Mouse (Mus musculus) intestine, postnatal 0 days (tissue): ENCODE measurements around the gene Cstf2. TPM values are rescaled to one million over a fixed set of nuclear protein-coding genes. Genes with fewer than 3 reads are reported as not detected.

Experiments used
- ATAC-seq: fragments of 200-750 bp; cut with Nextera tagmentation; 2 replicates; pipeline ENCODE4 v1.8.0; 2017; ENCODE audit warnings: mild to moderate bottlenecking, moderate TSS enrichment, moderate library complexity
- H3K27ac ChIP-seq: fragments of 300-500 bp; sonication (generic); 2 replicates; pipeline ENCODE4 v1.5.1; 2014; ENCODE audit warnings: mild to moderate bottlenecking, low read depth, low read length, moderate library complexity
- H3K27me3 ChIP-seq: fragments of 300-500 bp; sonication (generic); replicated peaks from 2 replicates; pipeline ENCODE4 v1.6.1; 2014; ENCODE audit warnings: low read length, mixed read lengths; ENCODE audit not compliant: control insufficient read depth, insufficient read depth
- H3K36me3 ChIP-seq: fragments of 300-500 bp; sonication (generic); 2 replicates; pipeline ENCODE4 v1.6.1; 2014; ENCODE audit warnings: mild to moderate bottlenecking, moderate library complexity; ENCODE audit not compliant: control insufficient read depth, insufficient read depth
- H3K4me1 ChIP-seq: fragments of 300-500 bp; sonication (generic); replicated peaks from 2 replicates; pipeline ENCODE4 v1.6.1; 2014; ENCODE audit warnings: antibody characterized with exemption, low read length, mixed read lengths; ENCODE audit not compliant: control insufficient read depth, insufficient read depth
- H3K4me2 ChIP-seq: fragments of 300-500 bp; sonication (generic); replicated peaks from 2 replicates; pipeline ENCODE4 v1.6.1; 2014; ENCODE audit warnings: low read depth, mild to moderate bottlenecking, moderate library complexity
- H3K4me3 ChIP-seq: fragments of 300-500 bp; sonication (generic); 2 replicates; pipeline ENCODE4 v1.5.1; 2014; ENCODE audit warnings: low read depth, low read length
- H3K9ac ChIP-seq: fragments of 300-500 bp; sonication (generic); 2 replicates; pipeline ENCODE4 v1.6.1; 2014; ENCODE audit warnings: mild to moderate bottlenecking, low read depth, low read length
- H3K9me3 ChIP-seq: fragments of 300-500 bp; sonication (generic); 2 replicates; pipeline ENCODE4 v1.6.1; 2016; ENCODE audit warnings: mixed run types; ENCODE audit not compliant: control insufficient read depth
- CTCF ChIP-seq: sonication (generic); IDR thresholded peaks from 2 replicates; pipeline ENCODE4 v1.5.1; 2016; ENCODE audit warnings: low read depth, mild to moderate bottlenecking, control low read depth, antibody characterized with exemption, moderate library complexity
- WGBS: fragments of 180-500 bp; shearing (Covaris S2); extraction: QIAGEN DNeasy Blood & Tissue Kit; methylation state at CpG from one replicate; pipeline ENCODE4 v1.1.7; 2014; 5-methylcytosine and 5-hydroxymethylcytosine counted together
- polyA plus RNA-seq: library from polyadenylated mRNA; unstranded; fragments of >200 nt; fragmentation: Nextera tagmentation; extraction: Ambion mirVana; gene quantifications from 2 replicates; pipeline ENCODE4 v1.2.1, GENCODE M21; 2015

Cstf2 gene
- 11.3 and 11.6 TPM in 2 replicates for polyA plus RNA-seq

DNA sequence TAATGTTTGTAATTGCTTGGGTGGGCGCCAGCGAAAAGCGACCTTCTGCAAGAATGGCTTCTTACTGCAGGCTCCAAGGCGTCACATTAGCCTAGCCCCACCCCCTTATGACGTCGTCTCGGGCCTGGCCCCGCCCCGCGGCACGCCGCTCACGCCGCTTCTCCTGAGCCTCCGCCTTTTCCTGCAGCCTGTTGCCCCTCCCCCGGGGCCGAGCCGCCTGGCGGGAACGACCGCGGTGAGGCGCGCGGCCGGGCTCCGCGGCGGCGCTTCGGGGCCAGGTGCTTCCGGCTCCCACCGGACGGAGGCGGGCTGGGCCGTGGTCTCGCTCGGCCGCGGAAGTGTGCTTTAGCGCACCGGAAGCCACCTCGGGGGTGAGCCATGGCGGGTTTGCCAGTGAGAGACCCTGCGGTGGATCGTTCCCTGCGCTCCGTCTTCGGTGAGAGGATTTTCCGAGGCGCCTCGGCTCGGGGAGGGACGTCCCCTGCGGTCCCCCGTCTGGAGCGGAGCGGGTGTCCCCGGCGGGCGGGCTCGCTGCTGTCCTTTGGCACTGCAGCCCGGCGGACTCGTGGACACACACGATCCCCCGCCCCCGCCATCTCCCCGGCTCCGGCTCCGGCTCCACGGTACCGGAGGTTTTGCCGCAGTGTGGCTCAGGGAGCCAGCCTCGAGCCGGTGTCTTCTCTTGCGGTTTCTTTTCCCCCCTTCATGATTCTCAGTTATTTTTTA, at the start of gene Cstf2:
Gene Cstf2, plus strand, starts transcription at position 201 of the 726 bp plus-strand sequence.
- peak within 1 kb of the TSS; percentile 60 for H3K4me3 ChIP-seq
- peaks cover 3% of the 10 kb centered on the region; the same call in 1 of the 2 replicates for H3K36me3 ChIP-seq
- H3K4me2 ChIP-seq, result peak within 1 kb of the TSS; percentile 60
- H3K4me1 ChIP-seq, result no peaks in the 10 kb centered on the region
- peak within 1 kb of the TSS; percentile 81 for H3K27ac ChIP-seq
- peak; percentile 49 for TF ChIP-seq CTCF
- H3K9me3 ChIP-seq, result no peaks in the 10 kb centered on the region
- 26% methylated on average over 71 of the region's 77 CpGs for WGBS
- no peaks in the 10 kb centered on the region for H3K27me3 ChIP-seq
- peak; percentile 99 for ATAC-seq
- H3K9ac ChIP-seq, result peak within 1 kb of the TSS; percentile 70

DNA sequence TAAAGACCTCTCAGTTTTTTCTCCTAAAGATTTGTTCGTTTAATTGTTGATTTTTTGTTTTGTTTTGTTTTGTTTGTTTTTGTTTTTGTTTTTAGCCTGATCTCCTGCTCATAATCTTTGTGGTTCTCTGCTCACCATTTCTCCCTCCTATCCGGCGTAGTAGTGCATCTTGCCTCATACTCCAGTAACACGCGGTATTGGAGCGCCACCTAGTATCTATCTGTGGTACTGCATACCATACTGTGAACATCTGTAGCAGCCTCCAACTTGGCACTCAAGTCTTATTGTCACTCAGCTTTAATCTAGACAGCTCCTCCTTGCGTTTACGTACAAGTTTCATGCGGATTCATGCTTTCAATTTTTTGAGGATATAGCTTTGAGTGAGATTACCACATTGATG, 40.0 kb upstream of the Cstf2 start:
- H3K4me3 ChIP-seq, result no peak overlapping the region
- H3K36me3 ChIP-seq, result no peaks in the 10 kb centered on the region
- no peak overlapping the region for H3K4me2 ChIP-seq
- H3K27me3 ChIP-seq, result no peaks in the 10 kb centered on the region
- WGBS, result 16% methylated on average over 9 of the region's 9 CpGs
- H3K27ac ChIP-seq, result no peak overlapping the region
- H3K9me3 ChIP-seq, result no peaks in the 10 kb centered on the region
- no peak for ATAC-seq
- peak; percentile 92 for TF ChIP-seq CTCF
- no peaks in the 10 kb centered on the region for H3K4me1 ChIP-seq
- H3K9ac ChIP-seq, result no peak overlapping the region

DNA sequence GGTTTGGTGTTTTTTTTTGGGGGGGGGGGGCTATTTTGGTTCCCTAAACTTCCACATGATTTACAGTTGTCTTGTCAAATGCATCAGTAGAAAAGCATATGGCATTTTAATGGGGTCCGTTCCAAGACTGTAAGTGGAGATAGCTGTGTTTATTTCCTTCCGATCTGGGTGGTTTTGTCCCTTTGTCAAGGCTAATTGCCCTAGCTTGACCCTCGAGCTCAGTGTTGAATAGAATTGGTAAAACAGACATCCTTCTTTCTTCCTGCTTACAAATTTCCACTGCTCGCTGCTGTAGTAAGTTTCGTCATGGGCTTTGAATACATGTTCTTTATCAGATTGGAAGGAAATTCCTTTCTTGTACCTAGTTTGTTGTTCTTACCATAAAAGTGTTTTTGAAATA, 38.3 kb upstream of the Cstf2 start:
- H3K4me3 ChIP-seq, result no peak overlapping the region
- no peaks in the 10 kb centered on the region for H3K4me1 ChIP-seq
- no peaks in the 10 kb centered on the region for H3K9me3 ChIP-seq
- TF ChIP-seq CTCF, result no peak
- H3K9ac ChIP-seq, result no peak overlapping the region
- H3K4me2 ChIP-seq, result no peak overlapping the region
- no peaks in the 10 kb centered on the region for H3K27me3 ChIP-seq
- H3K27ac ChIP-seq, result no peak overlapping the region
- ATAC-seq, result no peak
- no peaks in the 10 kb centered on the region for H3K36me3 ChIP-seq
- 50% methylated on average over 5 of the region's 5 CpGs for WGBS

DNA sequence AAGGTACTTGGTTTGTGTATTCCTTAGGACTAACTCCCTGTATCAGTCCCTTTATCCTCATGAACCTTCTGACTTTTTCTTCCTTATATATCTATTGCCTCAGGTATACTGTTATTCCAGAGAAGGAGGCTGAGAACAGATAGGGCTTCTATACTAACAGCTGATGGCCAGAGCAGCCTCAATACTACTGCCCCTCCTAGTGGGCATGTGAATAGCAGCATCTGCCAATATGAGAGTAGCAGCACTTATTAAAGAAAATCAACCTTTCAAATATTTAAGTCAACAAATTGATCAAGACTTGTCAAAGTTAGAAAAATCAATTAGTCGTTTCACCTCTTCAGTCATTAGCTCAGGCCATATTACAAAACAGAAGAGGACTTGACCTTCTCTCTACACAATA, 10.0 kb upstream of the Cstf2 start:
- Histone ChIP-seq H3K27ac (no peak overlapping the region), H3K4me3 (no peak overlapping the region), H3K9me3 (no peaks in the 10 kb centered on the region), H3K9ac (no peak overlapping the region), H3K27me3 (no peaks in the 10 kb centered on the region), H3K4me2 (no peak overlapping the region), H3K4me1 (no peaks in the 10 kb centered on the region), H3K36me3 (no peaks in the 10 kb centered on the region)
- no peak for ATAC-seq
- peak; percentile 36 for TF ChIP-seq CTCF
- WGBS, result 51% methylated on average over 1 of the region's 1 CpGs

DNA sequence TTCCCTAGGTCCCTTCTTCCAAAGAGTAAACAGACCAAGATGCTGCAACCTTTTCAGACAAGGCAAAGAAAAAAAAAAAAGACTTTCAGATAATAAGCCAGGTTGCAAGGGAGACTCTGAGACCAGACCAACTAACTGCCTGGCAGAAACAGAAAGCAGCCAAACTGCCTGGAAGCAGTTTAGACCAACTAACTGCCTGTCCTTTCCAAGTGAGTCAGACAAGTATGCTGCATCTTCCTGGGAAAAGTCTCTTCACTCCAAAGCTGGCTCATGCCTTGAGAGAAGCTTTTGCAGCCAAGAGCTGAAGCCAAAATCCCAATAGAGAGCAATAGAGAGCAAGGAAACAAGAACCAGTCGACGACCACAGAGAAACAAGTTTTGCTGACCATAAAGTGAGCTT, 2.1 kb upstream of the Cstf2 start:
- TF ChIP-seq CTCF, result no peak
- Histone ChIP-seq H3K4me1 (no peaks in the 10 kb centered on the region), H3K27me3 (no peaks in the 10 kb centered on the region), H3K4me3 (no peak overlapping the region), H3K36me3 (0 out of 2 replicates have a peak, but pooled peaks cover 3% of the 10 kb centered on the region), H3K4me2 (no peak overlapping the region), H3K27ac (no peak overlapping the region), H3K9ac (no peak overlapping the region), H3K9me3 (no peaks in the 10 kb centered on the region)
- ATAC-seq, result no peak
- WGBS, result 85% methylated on average over 2 of the region's 2 CpGs

DNA sequence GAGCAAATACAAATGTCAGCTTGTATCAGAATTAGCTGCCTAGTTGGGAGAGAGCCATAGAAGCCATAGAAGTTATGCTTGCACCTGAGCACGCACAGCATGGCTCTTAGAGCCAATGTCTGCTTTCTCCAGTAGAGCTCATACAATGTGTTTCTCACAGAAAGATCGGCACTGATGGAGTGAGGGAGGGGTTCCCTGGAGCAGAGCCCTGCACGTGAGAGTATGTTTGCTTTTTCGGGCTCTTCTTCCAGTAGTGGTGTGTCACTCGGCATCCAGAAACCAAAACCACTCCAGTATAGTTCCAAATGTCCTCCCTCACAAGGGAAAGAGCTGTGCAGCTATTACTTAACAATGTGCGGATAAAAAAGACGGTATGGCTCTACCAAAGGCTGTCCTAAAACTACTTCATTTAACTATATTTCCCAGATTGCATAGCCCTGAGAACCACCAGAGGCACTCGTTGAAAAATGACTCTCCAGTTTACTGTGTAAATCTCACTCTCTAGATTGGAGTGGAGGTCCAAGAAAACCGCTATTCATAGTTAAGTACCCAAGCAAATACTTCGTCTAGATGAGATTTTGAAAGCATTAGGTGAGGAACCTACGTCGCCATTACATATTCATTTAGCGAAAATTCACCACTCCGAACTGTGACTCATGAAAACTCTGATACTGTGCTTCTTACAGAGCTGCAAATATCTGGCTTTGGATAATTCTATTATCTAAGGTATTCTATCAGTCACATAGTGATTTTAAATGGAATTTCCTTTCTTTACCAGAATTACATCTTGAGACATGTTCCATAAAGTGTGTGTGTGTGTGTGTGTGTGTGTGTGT, 729 bp upstream of the Cstf2 start:
- no peaks in the 10 kb centered on the region for H3K27me3 ChIP-seq
- no peak for ATAC-seq
- H3K9ac ChIP-seq, result no peak overlapping the region
- TF ChIP-seq CTCF, result no peak
- no peak overlapping the region for H3K27ac ChIP-seq
- H3K4me3 ChIP-seq, result peak overlapping the region; percentile 60; the same call in 1 of the 2 replicates
- H3K36me3 ChIP-seq, result peaks cover 3% of the 10 kb centered on the region; the same call in 1 of the 2 replicates
- peak overlapping the region; percentile 60 for H3K4me2 ChIP-seq
- H3K9me3 ChIP-seq, result no peaks in the 10 kb centered on the region
- 61% methylated on average over 14 of the region's 14 CpGs for WGBS
- H3K4me1 ChIP-seq, result no peaks in the 10 kb centered on the region
